Mouse (Mus musculus): ENCODE data around the gene 1300017J02Rik. TPM values are rescaled to one million over a fixed set of nuclear protein-coding genes. Genes with fewer than 3 reads are reported as not detected.

Gene 1300017J02Rik
- polyA plus RNA-seq, 1 experiment from 2014 or later = 2.3 TPM

GRCm38 (mm10) chr9:103286396-103286795, 18.5 kb downstream of the 1300017J02Rik start:
- Histone ChIP-seq H3K36me3 (ENCODE audit: control insufficient read depth, insufficient read depth, low read length) (no peaks in the 10 kb centered on the region), H3K27me3 (ENCODE audit: control insufficient read depth, insufficient read depth, low read depth, low read length) (no peaks in the 10 kb centered on the region), H3K4me2 (ENCODE audit: low read depth, low read length) (no peak overlapping the region), H3K4me3 (ENCODE audit: low read length) (no peak overlapping the region), H3K9me3 (ENCODE audit: control insufficient read depth, low read length) (no peaks in the 10 kb centered on the region), H3K9ac (ENCODE audit: low read length) (no peak overlapping the region), H3K4me1 (replicated peaks; ENCODE audit: control insufficient read depth, insufficient read depth, low read length) (no peaks in the 10 kb centered on the region), H3K27ac (ENCODE audit: low read length) (no peak overlapping the region)
- 36% methylated on average over 4 of the region's 4 CpGs for WGBS
- ATAC-seq (ENCODE audit: low read depth) = no peak

DNA sequence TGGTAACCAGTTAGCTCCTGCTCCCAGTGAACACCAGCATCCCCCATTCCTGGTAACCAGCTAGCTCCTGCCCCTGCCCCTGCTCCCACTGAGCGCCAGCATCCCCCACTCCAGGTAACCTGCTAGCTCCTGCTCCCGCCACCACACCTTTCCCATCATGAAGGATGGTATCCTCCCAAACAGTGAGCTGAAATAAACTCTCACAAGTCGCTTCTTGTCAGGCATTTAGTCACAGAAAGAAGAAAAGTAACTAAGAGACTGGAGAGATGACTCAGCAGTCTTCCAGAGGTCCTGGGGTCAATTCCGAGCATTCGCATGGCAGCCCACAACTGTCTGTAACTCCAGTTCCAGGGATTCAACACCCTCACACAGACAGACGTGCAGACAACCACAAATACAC, 28.0 kb downstream of the 1300017J02Rik start:
- H3K4me1 ChIP-seq (replicated peaks; ENCODE audit: control insufficient read depth, insufficient read depth, low read length) = no peaks in the 10 kb centered on the region
- no peaks in the 10 kb centered on the region for H3K9me3 ChIP-seq (ENCODE audit: control insufficient read depth, low read length)
- no peaks in the 10 kb centered on the region for H3K27me3 ChIP-seq (ENCODE audit: control insufficient read depth, insufficient read depth, low read depth, low read length)
- H3K4me3 ChIP-seq (ENCODE audit: low read length) = no peak overlapping the region
- H3K27ac ChIP-seq (ENCODE audit: low read length) = no peak overlapping the region
- 77% methylated on average over 6 of the region's 6 CpGs for WGBS
- H3K9ac ChIP-seq (ENCODE audit: low read length) = no peak overlapping the region
- no peak for ATAC-seq (ENCODE audit: low read depth)
- no peak overlapping the region for H3K4me2 ChIP-seq (ENCODE audit: low read depth, low read length)
- no peaks in the 10 kb centered on the region for H3K36me3 ChIP-seq (ENCODE audit: control insufficient read depth, insufficient read depth, low read length)

DNA sequence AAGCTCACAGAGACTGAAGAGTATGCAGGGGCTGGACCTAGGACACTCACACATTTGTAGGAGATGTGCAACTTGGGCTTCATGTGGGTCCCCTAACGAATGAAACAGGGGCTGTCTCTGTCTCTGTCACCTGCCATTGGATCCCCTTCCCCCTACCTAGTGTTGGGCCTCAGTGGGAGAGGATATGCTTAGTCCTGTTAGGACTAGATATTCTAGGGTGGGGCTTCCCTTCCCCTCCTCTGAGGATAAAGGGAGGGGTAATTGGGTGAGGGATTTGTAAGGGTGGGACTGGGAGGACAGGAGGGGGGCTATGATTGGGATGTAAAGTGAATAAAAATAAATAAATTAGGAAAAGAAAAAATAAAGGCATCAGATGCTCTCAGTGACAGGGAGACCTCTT, 29.2 kb downstream of the 1300017J02Rik start:
- Histone ChIP-seq H3K36me3 (ENCODE audit: control insufficient read depth, insufficient read depth, low read length) (no peaks in the 10 kb centered on the region), H3K27ac (ENCODE audit: low read length) (no peak overlapping the region), H3K9ac (ENCODE audit: low read length) (no peak overlapping the region), H3K9me3 (ENCODE audit: control insufficient read depth, low read length) (no peaks in the 10 kb centered on the region), H3K4me2 (ENCODE audit: low read depth, low read length) (no peak overlapping the region), H3K4me3 (ENCODE audit: low read length) (no peak overlapping the region), H3K27me3 (ENCODE audit: control insufficient read depth, insufficient read depth, low read depth, low read length) (no peaks in the 10 kb centered on the region), H3K4me1 (replicated peaks; ENCODE audit: control insufficient read depth, insufficient read depth, low read length) (no peaks in the 10 kb centered on the region)
- no peak for ATAC-seq (ENCODE audit: low read depth)
- WGBS = 67% methylated on average over 1 of the region's 1 CpGs

GRCm38 (mm10) chr9:103274819-103275218, 30.1 kb downstream of the 1300017J02Rik start:
- no peaks in the 10 kb centered on the region for H3K9me3 ChIP-seq (ENCODE audit: control insufficient read depth, low read length)
- WGBS = 68% methylated on average over 8 of the region's 8 CpGs

DNA sequence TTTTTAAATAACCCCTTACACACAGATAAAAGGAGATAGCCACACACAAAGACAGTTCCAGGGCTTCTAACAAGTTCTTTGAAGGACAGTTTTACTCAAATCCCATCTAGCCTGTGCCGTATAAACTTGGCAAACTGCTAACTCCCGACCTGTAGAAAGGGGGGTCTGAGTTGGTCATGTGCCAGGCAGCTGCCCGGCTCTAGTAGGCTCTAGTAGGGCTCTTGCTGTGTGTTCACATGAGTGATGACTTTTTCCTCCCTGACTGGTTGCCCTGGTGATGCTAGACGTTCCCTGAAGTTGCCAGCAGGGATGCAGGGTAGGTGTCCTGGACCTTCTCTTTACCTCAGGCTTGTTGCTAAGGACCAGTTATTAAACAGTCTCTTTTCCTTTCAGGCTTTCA, 33.8 kb downstream of the 1300017J02Rik start:
- H3K4me1 ChIP-seq (replicated peaks; ENCODE audit: control insufficient read depth, insufficient read depth, low read length) = no peaks in the 10 kb centered on the region
- no peaks in the 10 kb centered on the region for H3K36me3 ChIP-seq (ENCODE audit: control insufficient read depth, insufficient read depth, low read length)
- WGBS = 5% methylated on average over 4 of the region's 4 CpGs
- no peak overlapping the region for H3K4me3 ChIP-seq (ENCODE audit: low read length)
- H3K27me3 ChIP-seq (ENCODE audit: control insufficient read depth, insufficient read depth, low read depth, low read length) = no peaks in the 10 kb centered on the region
- ATAC-seq (ENCODE audit: low read depth) = no peak
- H3K27ac ChIP-seq (ENCODE audit: low read length) = no peak overlapping the region
- no peak overlapping the region for H3K9ac ChIP-seq (ENCODE audit: low read length)
- H3K4me2 ChIP-seq (ENCODE audit: low read depth, low read length) = no peak overlapping the region
- no peaks in the 10 kb centered on the region for H3K9me3 ChIP-seq (ENCODE audit: control insufficient read depth, low read length)

More at GRCm38 (mm10) chr9:103274819-103275218, 30.1 kb downstream of the 1300017J02Rik start:
- ATAC-seq (ENCODE audit: low read depth) = no peak
- no peaks in the 10 kb centered on the region for H3K36me3 ChIP-seq (ENCODE audit: control insufficient read depth, insufficient read depth, low read length)
- H3K27me3 ChIP-seq (ENCODE audit: control insufficient read depth, insufficient read depth, low read depth, low read length) = no peaks in the 10 kb centered on the region
- H3K4me2 ChIP-seq (ENCODE audit: low read depth, low read length) = no peak overlapping the region
- no peak overlapping the region for H3K27ac ChIP-seq (ENCODE audit: low read length)
- H3K9ac ChIP-seq (ENCODE audit: low read length) = no peak overlapping the region
- no peak overlapping the region for H3K4me3 ChIP-seq (ENCODE audit: low read length)
- H3K4me1 ChIP-seq (replicated peaks; ENCODE audit: control insufficient read depth, insufficient read depth, low read length) = no peaks in the 10 kb centered on the region

- H3K27ac ChIP-seq (ENCODE audit: low read length) = no peak overlapping the region
- no peaks in the 10 kb centered on the region for H3K36me3 ChIP-seq (ENCODE audit: control insufficient read depth, insufficient read depth, low read length)
- 85% methylated on average over 4 of the region's 4 CpGs for WGBS
- H3K4me2 ChIP-seq (ENCODE audit: low read depth, low read length) = no peak overlapping the region
- H3K9me3 ChIP-seq (ENCODE audit: control insufficient read depth, low read length) = no peaks in the 10 kb centered on the region
- H3K4me1 ChIP-seq (replicated peaks; ENCODE audit: control insufficient read depth, insufficient read depth, low read length) = no peaks in the 10 kb centered on the region
- no peak overlapping the region for H3K4me3 ChIP-seq (ENCODE audit: low read length)
- no peaks in the 10 kb centered on the region for H3K27me3 ChIP-seq (ENCODE audit: control insufficient read depth, insufficient read depth, low read depth, low read length)
- no peak for ATAC-seq (ENCODE audit: low read depth)
- H3K9ac ChIP-seq (ENCODE audit: low read length) = no peak overlapping the region
Measured at GRCm38 (mm10) chr9:103265778-103266177, 39.1 kb downstream of the 1300017J02Rik start.

DNA sequence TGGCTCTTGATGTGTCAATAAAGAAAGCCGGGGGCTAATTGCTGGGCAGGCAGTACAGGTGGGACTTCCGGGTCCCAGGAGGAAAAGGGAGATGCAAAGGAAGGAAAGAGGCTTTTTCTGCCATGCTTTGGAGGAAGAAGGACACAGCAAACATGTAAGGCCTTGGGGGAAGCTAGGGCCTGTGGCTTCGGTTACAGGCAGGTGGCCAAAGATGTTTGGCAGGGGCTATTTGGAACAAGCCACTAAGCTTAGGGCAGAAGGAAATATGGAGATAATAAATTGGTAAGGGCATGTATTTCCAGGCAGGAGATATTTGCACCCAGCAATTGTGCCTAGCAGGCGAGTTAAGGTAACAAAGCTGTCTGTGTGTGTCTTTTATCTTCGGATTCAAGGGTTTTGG, 52.0 kb downstream of the 1300017J02Rik start:
- Histone ChIP-seq H3K9me3 (ENCODE audit: control insufficient read depth, low read length) (no peaks in the 10 kb centered on the region; the same call in 1 of the 2 replicates), H3K27me3 (ENCODE audit: control insufficient read depth, insufficient read depth, low read depth, low read length) (no peaks in the 10 kb centered on the region), H3K4me2 (ENCODE audit: low read depth, low read length) (no peak overlapping the region), H3K4me3 (ENCODE audit: low read length) (no peak overlapping the region), H3K36me3 (ENCODE audit: control insufficient read depth, insufficient read depth, low read length) (no peaks in the 10 kb centered on the region), H3K9ac (ENCODE audit: low read length) (no peak overlapping the region), H3K4me1 (replicated peaks; ENCODE audit: control insufficient read depth, insufficient read depth, low read length) (no peaks in the 10 kb centered on the region), H3K27ac (ENCODE audit: low read length) (no peak overlapping the region)
- whole genome bisulfite sequencing = 69% methylated on average over 5 of the region's 5 CpGs
- ATAC-seq (ENCODE audit: low read depth) = no peak

DNA sequence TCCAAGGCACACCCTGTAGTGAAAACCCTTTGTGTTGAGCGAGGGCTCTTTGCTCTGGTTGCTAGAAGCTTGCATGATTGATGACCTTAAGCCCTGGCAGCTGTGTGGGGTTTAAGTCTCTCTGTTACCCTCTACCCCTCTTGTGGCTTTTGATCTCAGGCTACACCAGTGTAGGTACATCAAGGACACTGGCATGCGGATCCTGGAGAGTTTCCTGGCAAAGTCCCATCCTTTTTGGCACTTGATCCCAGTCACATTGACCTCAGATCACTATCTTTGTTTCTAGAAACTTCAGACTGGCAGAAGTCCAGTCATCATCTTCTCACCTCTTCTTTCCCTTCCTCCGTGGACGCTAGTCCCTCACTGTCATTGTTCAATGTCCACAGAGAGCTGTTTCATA, 56.3 kb downstream of the 1300017J02Rik start:
- 17% methylated on average over 4 of the region's 4 CpGs for WGBS
- H3K36me3 ChIP-seq (ENCODE audit: control insufficient read depth, insufficient read depth, low read length) = no peaks in the 10 kb centered on the region
- no peaks in the 10 kb centered on the region for H3K27me3 ChIP-seq (ENCODE audit: control insufficient read depth, insufficient read depth, low read depth, low read length)
- H3K4me3 ChIP-seq (ENCODE audit: low read length) = no peak overlapping the region
- H3K4me1 ChIP-seq (replicated peaks; ENCODE audit: control insufficient read depth, insufficient read depth, low read length) = no peaks in the 10 kb centered on the region
- no peaks in the 10 kb centered on the region; the same call in 1 of the 2 replicates for H3K9me3 ChIP-seq (ENCODE audit: control insufficient read depth, low read length)
- no peak for ATAC-seq (ENCODE audit: low read depth)
- no peak overlapping the region for H3K27ac ChIP-seq (ENCODE audit: low read length)
- no peak overlapping the region for H3K4me2 ChIP-seq (ENCODE audit: low read depth, low read length)
- no peak overlapping the region for H3K9ac ChIP-seq (ENCODE audit: low read length)

GRCm38 (mm10) chr9:103246526-103247168, 58.2 kb downstream of the 1300017J02Rik start:
- Histone ChIP-seq H3K27ac (ENCODE audit: low read length) (no peak overlapping the region), H3K9me3 (ENCODE audit: control insufficient read depth, low read length) (no peaks in the 10 kb centered on the region), H3K4me3 (ENCODE audit: low read length) (no peak overlapping the region), H3K4me2 (ENCODE audit: low read depth, low read length) (no peak overlapping the region), H3K36me3 (ENCODE audit: control insufficient read depth, insufficient read depth, low read length) (no peaks in the 10 kb centered on the region), H3K9ac (ENCODE audit: low read length) (no peak overlapping the region), H3K27me3 (ENCODE audit: control insufficient read depth, insufficient read depth, low read depth, low read length) (no peaks in the 10 kb centered on the region), H3K4me1 (replicated peaks; ENCODE audit: control insufficient read depth, insufficient read depth, low read length) (no peaks in the 10 kb centered on the region)
- WGBS = 76% methylated on average over 8 of the region's 8 CpGs
- no peak for ATAC-seq (ENCODE audit: low read depth)

GRCm38 (mm10) chr9:103243640-103244039, 61.2 kb downstream of the 1300017J02Rik start:
- ATAC-seq (ENCODE audit: low read depth) = no peak
- WGBS = 87% methylated on average over 4 of the region's 4 CpGs
- no peaks in the 10 kb centered on the region for H3K9me3 ChIP-seq (ENCODE audit: control insufficient read depth, low read length)
- no peak overlapping the region for H3K27ac ChIP-seq (ENCODE audit: low read length)
- H3K4me2 ChIP-seq (ENCODE audit: low read depth, low read length) = no peak overlapping the region
- H3K4me3 ChIP-seq (ENCODE audit: low read length) = no peak overlapping the region
- H3K9ac ChIP-seq (ENCODE audit: low read length) = no peak overlapping the region
- no peaks in the 10 kb centered on the region for H3K36me3 ChIP-seq (ENCODE audit: control insufficient read depth, insufficient read depth, low read length)
- H3K27me3 ChIP-seq (ENCODE audit: control insufficient read depth, insufficient read depth, low read depth, low read length) = no peaks in the 10 kb centered on the region
- no peaks in the 10 kb centered on the region for H3K4me1 ChIP-seq (replicated peaks; ENCODE audit: control insufficient read depth, insufficient read depth, low read length)

Data from lung, embryonic 16.5 days (tissue).